Comparison of ENCODE assay signal across 8 mouse cellular contexts in genomic region chr19:24476929-24477882, GRCm38 (mm10). TPM values are rescaled to one million over a fixed set of nuclear protein-coding genes. Genes with fewer than 3 reads are reported as not detected.
DNase-seq lines count a peak whose midpoint lies in the region; ATAC-seq and TF ChIP-seq lines count a peak whose summit lies in the region.

Fam122a (minus strand) TSS chr19:24477356.

- H3K4me1 ChIP-seq in cortical plate, adult 2 months (ENCODE audit: control insufficient read depth, insufficient read depth, low read length) = 0 out of 2 replicates have a peak, but pooled peaks cover 3% of the 10 kb centered on the region

- ATAC-seq in activated CD4-positive, CD25-positive, alpha-beta regulatory T cell, adult 4 months = peak; percentile 78
- peak; percentile 91 for ATAC-seq in megakaryocyte progenitor cell, adult 5-6 weeks (replicated peaks; ENCODE audit: poor library complexity)

- peak; percentile 65 for TF ChIP-seq POLR2A in cortical plate, adult 2 months (IDR thresholded peaks at IDR 0.05; ENCODE audit: extremely low read depth, insufficient read depth, low read length)

- DNase-seq in gastrocnemius, postnatal 10 days = peak; percentile 94
- DNase-seq in induced T-regulatory cell, adult 2 months (ENCODE audit: low read depth) = peak; percentile 95
- DNase-seq in left cerebral cortex, adult 9 months (ENCODE audit: low spot score in 2 of 2) = peak; percentile 76 to 88
- peak; percentile 91 for DNase-seq in right cerebral cortex, postnatal 14 days
- DNase-seq in urinary bladder, postnatal 36 days (ENCODE audit: low spot score in 2 of 2) = peak; percentile 85 to 88

- H3K4me3 ChIP-seq in cortical plate, adult 2 months (ENCODE audit: insufficient read depth, low read length) = peak within 1 kb of the TSS; percentile 98

- peak within 1 kb of the TSS; percentile 96 for H3K27ac ChIP-seq in cortical plate, adult 2 months (ENCODE audit: insufficient read depth, low read length)

- TF ChIP-seq CTCF in cortical plate, adult 2 months (IDR thresholded peaks at IDR 0.05; ENCODE audit: extremely low read depth, insufficient read depth, low read length) = no peak

RNA-seq across cellular contexts. Expression of gene Fam122a, which starts in this region (rescaled TPM):
- 1 to 10 TPM; 2.5 to 4.1 TPM for polyA plus RNA-seq in activated CD4-positive, CD25-positive, alpha-beta regulatory T cell, adult 4 months (2017; shearing (Covaris generic))
- polyA plus RNA-seq in cortical plate, adult 2 months (2012; rRNA removed) = 21.6 and 23.4 TPM in 2 replicates
- total RNA-seq in gastrocnemius, postnatal 10 days (2021) = 10 to 100 TPM; 20.3 to 22.8 TPM
- total RNA-seq in megakaryocyte progenitor cell, adult 5-6 weeks (2015) = 37.8 and 45.5 TPM in 2 replicates
- total RNA-seq in megakaryocyte progenitor cell, adult 5-6 weeks (2017) = 9.7 and 13.9 TPM in 2 replicates

Comparison
In these comparisons a context has a peak if more than half of its experiments do, and no peak if none do; other contexts are left out.
1. Peak in every context shown above with its lines: DNase-seq, ATAC-seq, H3K4me3 ChIP-seq and H3K27ac ChIP-seq.